Mouse (Mus musculus) forebrain, embryonic 11.5 days (tissue): Measurements from ENCODE around the gene Sept7. TPM values are rescaled to one million over a fixed set of nuclear protein-coding genes. Genes with fewer than 3 reads are reported as not detected.

Experiments
- ATAC-seq: fragments of 200-750 bp; cut with Nextera tagmentation; replicated peaks from 2 replicates; pipeline ENCODE4 v1.8.0; 2017; ENCODE audit warnings: moderate TSS enrichment; ENCODE audit not compliant: low FRiP score
- DNase-seq: peaks from one replicate; pipeline ENCODE4 v3.0.0-alpha.2; 2017; ENCODE audit warnings: low spot score
- H3K27ac ChIP-seq: fragments of 300-500 bp; sonication (generic); 2 replicates; pipeline ENCODE4 v1.5.1; 2014; ENCODE audit warnings: low read depth, low read length
- H3K27me3 ChIP-seq: fragments of 300-500 bp; sonication (generic); 2 replicates; pipeline ENCODE4 v1.6.1; 2014; ENCODE audit warnings: mild to moderate bottlenecking, low read length, mixed read lengths; ENCODE audit not compliant: control insufficient read depth, insufficient read depth
- H3K36me3 ChIP-seq: fragments of 300-500 bp; sonication (generic); 2 replicates; pipeline ENCODE4 v1.6.1; 2014; ENCODE audit warnings: mild to moderate bottlenecking, low read length, moderate library complexity, mixed read lengths; ENCODE audit not compliant: control insufficient read depth, insufficient read depth
- H3K4me1 ChIP-seq: fragments of 300-500 bp; sonication (generic); replicated peaks from 2 replicates; pipeline ENCODE4 v1.6.1; 2014; ENCODE audit warnings: low read length, mixed read lengths; ENCODE audit not compliant: control insufficient read depth, insufficient read depth
- H3K4me2 ChIP-seq: fragments of 300-500 bp; sonication (generic); 2 replicates; pipeline ENCODE4 v1.6.1; 2014; ENCODE audit warnings: low read depth, mild to moderate bottlenecking, low read length, moderate library complexity, mixed read lengths; ENCODE audit not compliant: severe bottlenecking
- H3K4me3 ChIP-seq: fragments of 300-500 bp; sonication (generic); 2 replicates; pipeline ENCODE4 v1.5.1; 2014; ENCODE audit warnings: low read depth, low read length
- H3K9ac ChIP-seq: fragments of 300-500 bp; sonication (generic); 2 replicates; pipeline ENCODE4 v1.6.1; 2014; ENCODE audit warnings: low read length
- H3K9me3 ChIP-seq: fragments of 300-500 bp; sonication (generic); 2 replicates; pipeline ENCODE4 v1.6.1; 2016; ENCODE audit warnings: low read length, mixed read lengths; ENCODE audit not compliant: control insufficient read depth
- WGBS: fragments of 180-500 bp; shearing (Covaris S2); extraction: QIAGEN DNeasy Blood & Tissue Kit; methylation state at CpG from one replicate; pipeline ENCODE4 v1.1.7; 2014; 5-methylcytosine and 5-hydroxymethylcytosine counted together
- polyA plus RNA-seq: library from polyadenylated mRNA; unstranded; fragments of >200 nt; fragmentation: Nextera tagmentation; extraction: Ambion mirVana; gene quantifications from 2 replicates; pipeline ENCODE4 v1.2.1, GENCODE M21; 2014

Sept7 gene
- polyA plus RNA-seq, 1 experiment from 2014 or later, result 288 TPM

DNA sequence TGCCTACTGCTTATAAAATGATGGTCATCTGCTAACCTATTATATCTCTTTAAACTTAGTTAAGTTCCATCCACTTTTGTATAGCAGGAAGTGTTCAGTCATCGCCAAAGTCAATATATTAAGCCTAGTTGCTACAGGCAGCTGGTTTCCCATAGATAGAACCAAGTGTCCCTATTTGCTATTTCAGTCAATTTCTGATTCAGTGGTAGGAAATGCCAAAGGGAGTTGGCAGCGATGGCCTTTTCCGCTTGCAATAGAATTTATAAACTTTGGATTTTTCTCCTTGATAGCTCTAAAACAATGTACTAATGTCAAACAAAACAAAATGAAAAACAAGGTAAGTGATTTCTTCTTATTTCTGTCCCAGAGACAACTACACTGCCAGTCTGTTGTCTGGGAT lies 5.7 kb upstream of the Sept7 start:
- Histone ChIP-seq H3K27me3 (no peaks in the 10 kb centered on the region), H3K4me2 (no peak overlapping the region), H3K4me3 (no peak overlapping the region), H3K27ac (no peak overlapping the region), H3K4me1 (no peaks in the 10 kb centered on the region), H3K36me3 (no peaks in the 10 kb centered on the region), H3K9ac (no peak overlapping the region), H3K9me3 (no peaks in the 10 kb centered on the region)
- no peak for DNase-seq
- 93% methylated on average over 3 of the region's 3 CpGs for WGBS
- ATAC-seq, result no peak

GRCm38 (mm10) chr9:25251174-25251573 lies 1.1 kb upstream of the Sept7 start:
- peaks cover 7% of the 10 kb centered on the region; the same call in 1 of the 2 replicates for H3K4me1 ChIP-seq
- no peaks in the 10 kb centered on the region for H3K27me3 ChIP-seq
- H3K9me3 ChIP-seq, result no peaks in the 10 kb centered on the region
- peak overlapping the region; percentile 67 for H3K4me2 ChIP-seq
- DNase-seq, result no peak
- peak overlapping the region; percentile 96 for H3K4me3 ChIP-seq
- ATAC-seq, result no peak
- peak overlapping the region; percentile 95 for H3K9ac ChIP-seq
- no peaks in the 10 kb centered on the region for H3K36me3 ChIP-seq
- WGBS, result 17% methylated on average over 6 of the region's 6 CpGs
- H3K27ac ChIP-seq, result peak overlapping the region; percentile 98

DNA sequence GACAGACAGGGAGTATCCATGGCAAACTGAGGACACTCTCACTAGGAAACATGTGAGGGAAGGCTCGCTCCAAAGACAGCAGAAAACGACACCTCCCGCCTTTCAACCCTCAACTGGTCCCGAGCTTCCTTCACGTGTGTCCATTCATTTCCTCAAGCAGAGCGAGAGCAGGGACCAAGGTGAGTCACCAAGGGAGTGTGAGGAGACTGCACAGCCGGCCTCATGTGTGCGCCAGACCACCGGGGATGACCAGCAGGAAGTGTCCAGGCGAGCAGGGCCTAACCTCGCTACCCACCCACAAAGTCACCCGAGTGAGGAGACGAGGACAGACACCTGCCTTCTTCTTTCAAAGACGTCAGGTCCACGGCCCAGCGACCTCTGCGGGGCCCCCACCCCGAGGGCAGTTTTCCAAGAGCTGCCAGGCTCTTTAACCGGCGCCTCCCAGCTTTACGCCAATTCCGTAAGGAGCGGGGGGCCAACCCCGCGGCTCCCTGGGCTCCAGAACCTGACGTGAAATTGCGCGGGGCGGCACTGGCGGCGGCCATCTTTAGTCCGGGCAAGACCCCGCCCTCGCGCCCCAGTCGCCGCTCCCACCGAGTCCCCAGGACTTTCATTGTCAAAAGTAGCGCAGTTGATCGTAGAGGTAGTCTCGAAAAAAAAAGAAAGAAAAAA lies 492 bp upstream of the Sept7 start:
- Histone ChIP-seq H3K27ac (peak overlapping the region; percentile 98), H3K4me3 (peak overlapping the region; percentile 96), H3K4me1 (peaks cover 7% of the 10 kb centered on the region; the same call in 1 of the 2 replicates), H3K9ac (peak overlapping the region; percentile 95), H3K36me3 (no peaks in the 10 kb centered on the region), H3K9me3 (no peaks in the 10 kb centered on the region), H3K27me3 (no peaks in the 10 kb centered on the region), H3K4me2 (peak overlapping the region; percentile 67)
- peak; percentile 90 for ATAC-seq
- under 1% methylated on average over 41 of the region's 41 CpGs for WGBS
- DNase-seq, result peak; percentile 94

DNA sequence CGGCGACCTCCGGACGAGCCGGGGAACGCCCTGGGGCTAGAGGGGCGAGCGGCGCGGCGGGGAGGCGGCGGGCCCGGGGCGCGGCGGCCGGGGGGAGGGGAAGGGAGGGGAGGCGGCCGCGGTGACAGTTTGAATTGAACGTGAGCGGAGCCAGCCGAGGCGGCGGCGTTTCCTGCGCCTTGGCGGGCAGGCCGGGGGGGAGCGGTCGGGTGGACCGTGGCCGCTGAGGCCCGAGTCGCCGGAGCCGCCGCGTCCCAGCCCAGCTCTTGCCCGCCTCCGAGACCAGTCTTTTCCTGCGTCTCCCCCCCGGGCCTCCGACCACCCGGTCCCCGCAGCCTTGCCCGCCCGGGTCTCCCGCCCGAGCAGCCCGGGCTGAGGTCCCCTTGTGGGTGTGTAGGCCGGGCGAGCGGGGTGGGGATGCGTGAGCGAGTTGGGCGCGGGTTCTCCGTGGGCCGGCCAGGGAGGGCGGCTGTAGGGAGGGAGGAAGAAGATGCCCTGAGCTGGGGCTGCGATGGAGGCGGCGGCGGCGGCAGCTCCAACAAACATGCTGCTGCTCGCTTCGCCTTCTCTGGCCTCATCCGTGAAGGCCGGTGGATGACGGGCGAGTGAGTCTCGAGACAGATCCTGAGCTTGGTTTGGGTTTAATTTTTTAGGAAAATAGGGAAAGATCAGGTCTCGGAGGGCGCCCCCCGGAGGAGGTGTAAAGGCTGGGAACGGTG lies 679 bp downstream of the Sept7 start:
- peak; percentile 69 for ATAC-seq
- Histone ChIP-seq H3K4me2 (peak overlapping the region; percentile 38), H3K9me3 (no peaks in the 10 kb centered on the region), H3K4me3 (peak overlapping the region; percentile 96), H3K27ac (peak overlapping the region; percentile 98), H3K9ac (peak overlapping the region; percentile 95), H3K4me1 (peaks cover 7% of the 10 kb centered on the region; the same call in 1 of the 2 replicates), H3K36me3 (no peaks in the 10 kb centered on the region), H3K27me3 (no peaks in the 10 kb centered on the region)
- under 1% methylated on average over 57 of the region's 78 CpGs for WGBS
- DNase-seq, result no peak

DNA sequence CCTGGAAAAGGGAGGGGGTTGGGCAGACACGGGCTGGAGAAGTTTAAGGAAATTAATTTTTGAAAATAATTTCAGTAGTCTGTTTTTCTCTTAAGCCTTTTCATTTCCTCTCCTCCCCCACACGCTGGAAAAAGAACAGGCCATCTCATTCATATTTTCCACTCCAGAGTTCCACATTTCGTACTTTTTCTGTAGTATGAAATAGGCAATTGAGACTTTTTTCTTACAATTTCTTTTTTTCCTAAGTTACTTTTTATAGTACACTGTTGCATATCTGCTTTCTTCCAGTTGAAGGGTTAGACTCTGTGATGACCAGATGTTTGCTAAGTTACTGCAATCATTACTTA lies 1.2 kb downstream of the Sept7 start:
- H3K36me3 ChIP-seq, result no peaks in the 10 kb centered on the region
- no peaks in the 10 kb centered on the region for H3K27me3 ChIP-seq
- H3K4me2 ChIP-seq, result peak overlapping the region; percentile 38
- no peaks in the 10 kb centered on the region for H3K9me3 ChIP-seq
- H3K27ac ChIP-seq, result peak overlapping the region; percentile 98; the same call in 1 of the 2 replicates
- peak overlapping the region; percentile 95 for H3K9ac ChIP-seq
- 8% methylated on average over 3 of the region's 3 CpGs for WGBS
- peaks cover 7% of the 10 kb centered on the region; the same call in 1 of the 2 replicates for H3K4me1 ChIP-seq
- DNase-seq (no peak), ATAC-seq (no peak)
- H3K4me3 ChIP-seq, result peak overlapping the region; percentile 96

DNA sequence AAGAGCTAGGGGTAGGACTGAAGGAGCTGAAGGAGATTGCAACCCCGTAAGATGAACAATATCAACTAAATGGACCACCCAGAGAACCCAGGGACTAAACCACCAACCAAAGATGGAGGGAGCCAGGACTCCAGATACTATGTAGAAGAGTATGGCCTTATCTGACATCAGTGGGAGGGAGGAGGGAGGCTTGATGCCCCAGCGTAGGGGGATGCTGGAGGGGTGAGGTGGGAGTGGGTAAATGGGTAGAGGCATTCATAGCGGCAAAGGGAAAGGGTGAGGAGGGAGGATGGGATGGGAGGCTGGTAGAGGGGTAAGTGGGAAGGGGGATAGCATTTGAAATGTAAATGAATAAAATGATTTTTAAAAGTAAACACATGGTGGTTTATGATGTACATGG lies 8.2 kb downstream of the Sept7 start:
- Histone ChIP-seq H3K9ac (no peak overlapping the region), H3K36me3 (no peaks in the 10 kb centered on the region), H3K27ac (no peak overlapping the region), H3K4me2 (no peak overlapping the region), H3K9me3 (no peaks in the 10 kb centered on the region), H3K4me3 (no peak overlapping the region), H3K4me1 (no peaks in the 10 kb centered on the region), H3K27me3 (no peaks in the 10 kb centered on the region)
- ATAC-seq (no peak), DNase-seq (no peak)
- 91% methylated on average over 3 of the region's 3 CpGs for WGBS

- Histone ChIP-seq H3K9ac (no peak overlapping the region), H3K4me3 (no peak overlapping the region), H3K27me3 (no peaks in the 10 kb centered on the region), H3K36me3 (no peaks in the 10 kb centered on the region; the same call in 1 of the 2 replicates), H3K4me1 (no peaks in the 10 kb centered on the region), H3K9me3 (no peaks in the 10 kb centered on the region), H3K4me2 (no peak overlapping the region), H3K27ac (no peak overlapping the region)
- no peak for DNase-seq
- ATAC-seq, result no peak
Observed at GRCm38 (mm10) chr9:25260979-25261378, 8.7 kb downstream of the Sept7 start.

GRCm38 (mm10) chr9:25262087-25262486 lies 9.8 kb downstream of the Sept7 start:
- H3K9ac ChIP-seq, result no peak overlapping the region
- H3K27ac ChIP-seq, result no peak overlapping the region
- H3K9me3 ChIP-seq, result no peaks in the 10 kb centered on the region
- no peak for ATAC-seq
- no peak for DNase-seq
- no peaks in the 10 kb centered on the region for H3K4me1 ChIP-seq
- 96% methylated on average over 1 of the region's 1 CpGs for WGBS
- H3K4me3 ChIP-seq, result no peak overlapping the region
- H3K4me2 ChIP-seq, result no peak overlapping the region
- no peaks in the 10 kb centered on the region for H3K27me3 ChIP-seq
- H3K36me3 ChIP-seq, result no peaks in the 10 kb centered on the region; the same call in 1 of the 2 replicates
